Mouse (Mus musculus) liver, embryonic 16.5 days (tissue): ENCODE measurements around the gene Cd2. TPM values are rescaled to one million over a fixed set of nuclear protein-coding genes. Genes with fewer than 3 reads are reported as not detected.

ENCODE experiments used
- ATAC-seq: fragments of 200-750 bp; cut with Nextera tagmentation; 2 replicates; pipeline ENCODE4 v1.8.0; 2017; ENCODE audit warnings: low read depth, mild to moderate bottlenecking, moderate number of reproducible peaks, moderate library complexity
- H3K27ac ChIP-seq: fragments of 300-500 bp; sonication (generic); 2 replicates; pipeline ENCODE4 v1.5.1; 2014; ENCODE audit warnings: mild to moderate bottlenecking, low read length
- H3K27me3 ChIP-seq: fragments of 300-500 bp; sonication (generic); 2 replicates; pipeline ENCODE4 v1.6.1; 2014; ENCODE audit warnings: low read depth, low read length, mixed read lengths; ENCODE audit not compliant: control insufficient read depth, insufficient read depth
- H3K36me3 ChIP-seq: fragments of 300-500 bp; sonication (generic); 2 replicates; pipeline ENCODE4 v1.6.1; 2014; ENCODE audit warnings: mild to moderate bottlenecking; ENCODE audit not compliant: control insufficient read depth, insufficient read depth
- H3K4me1 ChIP-seq: fragments of 300-500 bp; sonication (generic); 2 replicates; pipeline ENCODE4 v1.6.1; 2014; ENCODE audit warnings: low read depth, low read length, mixed read lengths; ENCODE audit not compliant: control insufficient read depth
- H3K4me2 ChIP-seq: fragments of 300-500 bp; sonication (generic); 2 replicates; pipeline ENCODE4 v1.6.1; 2014; ENCODE audit warnings: low read depth, low read length, mixed read lengths
- H3K4me3 ChIP-seq: fragments of 300-500 bp; sonication (generic); 2 replicates; pipeline ENCODE4 v1.5.1; 2014; ENCODE audit warnings: low read depth, mild to moderate bottlenecking, low read length
- H3K9ac ChIP-seq: fragments of 300-500 bp; sonication (generic); 2 replicates; pipeline ENCODE4 v1.6.1; 2014; ENCODE audit warnings: low read depth, low read length
- H3K9me3 ChIP-seq: fragments of 300-500 bp; sonication (generic); replicated peaks from 2 replicates; pipeline ENCODE4 v1.6.1; 2016; ENCODE audit warnings: low read length; ENCODE audit not compliant: control insufficient read depth
- WGBS: fragments of 180-500 bp; shearing (Covaris S2); extraction: QIAGEN DNeasy Blood & Tissue Kit; methylation state at CpG from one replicate; pipeline ENCODE4 v1.1.7; 2014; ENCODE audit not compliant: insufficient replicate concordance; 5-methylcytosine and 5-hydroxymethylcytosine counted together
- polyA plus RNA-seq: library from polyadenylated mRNA; unstranded; fragments of >200 nt; fragmentation: Nextera tagmentation; extraction: Ambion mirVana; gene quantifications from 2 replicates; pipeline ENCODE4 v1.2.1, GENCODE M21; 2015

Cd2 gene
- polyA plus RNA-seq, 1 experiment from 2014 or later, result 0.17 TPM

- no peaks in the 10 kb centered on the region for H3K27me3 ChIP-seq
- H3K4me3 ChIP-seq, result no peak overlapping the region
- H3K9ac ChIP-seq, result no peak overlapping the region
- H3K4me2 ChIP-seq, result no peak overlapping the region
- 46% methylated on average over 5 of the region's 5 CpGs for WGBS
- no peaks in the 10 kb centered on the region for H3K36me3 ChIP-seq
- H3K9me3 ChIP-seq, result no peaks in the 10 kb centered on the region
- H3K4me1 ChIP-seq, result no peaks in the 10 kb centered on the region
- no peak for ATAC-seq
- H3K27ac ChIP-seq, result no peak overlapping the region
Observed at GRCm38 (mm10) chr3:101229551-101229930, 58.2 kb downstream of the Cd2 start.

- ATAC-seq, result no peak
- H3K27me3 ChIP-seq, result no peaks in the 10 kb centered on the region
Observed at GRCm38 (mm10) chr3:101228868-101229550, 58.7 kb downstream of the Cd2 start.

GRCm38 (mm10) chr3:101228066-101228465 lies 59.7 kb downstream of the Cd2 start:
- Histone ChIP-seq H3K9me3 (no peaks in the 10 kb centered on the region), H3K27me3 (no peaks in the 10 kb centered on the region), H3K9ac (no peak overlapping the region), H3K4me3 (no peak overlapping the region), H3K36me3 (no peaks in the 10 kb centered on the region), H3K4me2 (no peak overlapping the region), H3K27ac (no peak overlapping the region), H3K4me1 (no peaks in the 10 kb centered on the region)
- no peak for ATAC-seq
- WGBS, result 54% methylated on average over 5 of the region's 5 CpGs

More at GRCm38 (mm10) chr3:101228868-101229550, 58.7 kb downstream of the Cd2 start:
- Histone ChIP-seq H3K4me3 (no peak overlapping the region), H3K9me3 (no peaks in the 10 kb centered on the region), H3K36me3 (no peaks in the 10 kb centered on the region), H3K27ac (no peak overlapping the region), H3K4me2 (no peak overlapping the region), H3K4me1 (no peaks in the 10 kb centered on the region), H3K9ac (no peak overlapping the region)
- WGBS, result 64% methylated on average over 13 of the region's 13 CpGs

Other genes with a start within 250 kb of the Cd2 start
- 0.15 and 0.17 TPM in 2 replicates for gene Ptgfrn, start 177.7 kb downstream of the Cd2 start, polyA plus RNA-seq
- 3.8 and 4.3 TPM in 2 replicates for gene Igsf3, start 89.1 kb upstream of the Cd2 start, polyA plus RNA-seq